Mouse (Mus musculus): Measurements from ENCODE around the gene Atp2c1. TPM values are rescaled to one million over a fixed set of nuclear protein-coding genes. Genes with fewer than 3 reads are reported as not detected.

Gene Atp2c1
- polyA plus RNA-seq, 1 experiment: 22.5 TPM

DNA sequence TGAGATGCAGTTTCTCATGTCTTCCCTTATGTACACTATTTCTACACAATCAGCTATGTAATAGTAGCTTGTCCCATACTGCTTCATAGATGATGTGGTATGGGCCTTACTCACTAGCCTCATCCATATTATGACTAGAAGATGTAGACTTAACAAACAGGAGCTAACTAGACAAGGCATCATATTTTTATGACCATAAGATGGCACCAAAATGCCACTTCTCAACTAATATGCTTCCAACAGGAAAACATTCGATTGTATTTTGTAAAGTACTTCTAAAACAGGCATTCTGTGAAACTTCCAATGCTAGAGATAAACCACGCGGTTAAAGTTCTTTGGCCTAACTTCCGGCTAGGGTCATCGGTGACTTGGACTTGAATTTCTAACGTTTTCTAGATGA is 118.6 kb downstream of the Atp2c1 start:
- TF ChIP-seq GATA1 (IDR thresholded peaks at IDR 0.05; ENCODE audit: low read length): no peak

DNA sequence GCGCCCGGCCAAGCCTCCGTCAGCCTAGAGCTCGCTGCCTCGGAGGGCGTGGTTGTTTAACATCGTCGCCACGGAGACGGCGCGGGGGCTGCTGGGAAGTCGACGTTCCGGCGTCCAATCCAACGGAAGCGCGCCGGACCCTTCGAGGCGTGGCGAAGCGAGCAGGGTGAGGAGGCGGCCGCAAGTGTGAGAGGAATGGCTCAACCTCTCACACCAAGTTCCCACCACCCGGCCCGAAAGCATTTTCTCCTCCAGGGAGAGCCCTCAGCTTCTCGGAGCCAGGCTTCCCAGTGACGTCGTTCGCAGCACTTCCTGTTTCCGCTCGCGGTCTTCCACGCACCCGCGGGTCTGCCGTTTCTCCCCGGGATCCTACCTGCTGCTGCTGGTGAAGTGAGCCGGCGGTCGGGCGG is 131.9 kb downstream of the Atp2c1 start, which contains the start of the genes Aste1 and Nek11:
Aste1 (plus strand) TSS at position 175 of the 410 bp plus-strand sequence.
Nek11 (minus strand) TSS at position 307 of the 410 bp plus-strand sequence.
- TF ChIP-seq GATA1 (IDR thresholded peaks at IDR 0.05; ENCODE audit: low read length): no peak

DNA sequence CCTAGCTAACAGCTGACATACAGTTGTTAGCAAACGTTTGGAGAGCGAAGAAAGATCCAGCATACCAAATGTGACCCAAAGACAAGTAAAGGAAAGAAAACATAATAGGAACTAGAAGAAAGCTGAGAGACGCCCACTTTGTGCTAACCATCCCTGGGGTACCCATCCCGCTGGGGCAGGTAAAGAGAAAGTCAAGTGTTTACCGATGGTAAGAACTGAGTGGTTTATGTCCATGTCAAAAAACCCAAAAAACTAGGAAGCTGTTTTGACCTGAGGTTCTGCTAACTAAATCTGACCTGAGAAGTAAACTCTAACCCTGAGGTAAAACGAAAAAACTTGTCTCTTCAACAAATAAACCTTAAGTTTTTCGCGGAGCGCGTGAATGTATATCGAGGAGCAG is 132.4 kb downstream of the Atp2c1 start:
- no peak for TF ChIP-seq GATA1 (IDR thresholded peaks at IDR 0.05; ENCODE audit: low read length)

GRCm38 (mm10) chr9:105390616-105391015 is 136.5 kb downstream of the Atp2c1 start:
- TF ChIP-seq GATA1 (IDR thresholded peaks at IDR 0.05; ENCODE audit: low read length): no peak

- no peak for TF ChIP-seq GATA1 (IDR thresholded peaks at IDR 0.05; ENCODE audit: low read length)
Observed at GRCm38 (mm10) chr9:105389289-105389688, 137.8 kb downstream of the Atp2c1 start.

DNA sequence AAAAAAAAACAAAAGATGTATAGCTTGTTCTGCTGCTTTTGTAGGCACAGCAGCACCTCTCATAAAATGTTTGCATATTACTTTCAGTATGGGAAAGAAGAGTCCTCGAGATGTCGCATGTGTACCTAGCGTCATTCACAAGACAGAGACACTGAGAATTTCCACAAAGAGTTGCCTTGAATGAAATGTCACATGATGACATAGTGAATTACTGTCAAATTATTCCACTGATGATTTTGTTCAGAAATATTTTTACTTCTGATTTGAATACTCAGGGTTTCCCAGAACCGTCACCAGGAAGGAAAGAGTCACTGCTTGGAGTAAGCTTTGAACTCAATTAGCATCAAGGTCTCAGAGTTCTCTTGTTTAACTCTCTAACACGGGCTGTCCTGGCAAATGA is 139.7 kb downstream of the Atp2c1 start:
- TF ChIP-seq GATA1 (IDR thresholded peaks at IDR 0.05; ENCODE audit: low read length): no peak

DNA sequence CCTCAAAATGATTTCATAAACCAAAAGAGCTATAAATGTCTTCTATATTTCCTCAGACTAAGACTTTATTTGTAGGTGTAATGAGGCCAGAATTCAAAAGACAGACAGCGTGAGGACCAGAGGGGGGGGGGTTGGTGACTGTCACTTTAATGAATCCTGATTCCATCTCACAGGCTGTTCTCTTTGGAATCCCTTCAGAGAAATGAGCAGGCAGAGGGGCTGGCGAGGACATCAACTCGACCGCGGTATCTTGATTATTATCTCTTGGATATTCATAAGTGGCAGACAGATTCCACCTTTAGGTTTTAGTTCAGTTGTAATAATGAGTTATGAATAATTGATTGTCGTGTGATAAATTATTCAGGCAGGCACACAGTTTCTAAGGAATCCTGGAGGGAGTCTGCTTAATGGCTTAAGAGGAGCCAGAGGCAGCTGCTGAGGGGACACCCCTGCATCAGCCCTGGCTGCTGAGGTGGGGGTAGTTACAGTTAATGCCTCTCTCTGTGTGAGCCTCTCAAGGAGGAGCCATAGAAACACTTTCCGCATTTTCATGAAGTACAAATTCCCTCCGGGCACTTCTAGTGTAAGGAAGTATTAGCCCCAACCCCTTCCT is 147.5 kb downstream of the Atp2c1 start:
- no peak for TF ChIP-seq GATA1 (IDR thresholded peaks at IDR 0.05; ENCODE audit: low read length)

DNA sequence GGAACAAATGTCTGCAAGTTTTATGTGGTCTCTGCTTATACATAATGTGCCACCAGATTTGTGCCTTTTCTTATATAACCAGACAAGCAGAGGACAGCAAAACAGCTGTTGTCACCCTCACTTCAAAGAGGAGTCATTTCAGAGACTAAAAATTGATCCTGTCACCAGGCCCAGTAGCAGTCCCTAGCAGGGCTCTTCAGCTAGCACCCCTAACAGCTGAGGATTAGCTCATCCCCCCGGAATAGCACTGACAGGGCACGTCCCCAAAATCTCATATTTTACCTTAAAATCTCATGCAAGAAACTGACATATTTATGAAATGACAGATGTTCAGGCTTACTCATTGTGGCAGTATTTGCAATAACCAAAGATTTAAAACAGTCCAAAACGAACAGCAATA is 149.5 kb downstream of the Atp2c1 start:
- TF ChIP-seq GATA1 (IDR thresholded peaks at IDR 0.05; ENCODE audit: low read length): no peak

- TF ChIP-seq GATA1 (IDR thresholded peaks at IDR 0.05; ENCODE audit: low read length): no peak
Observed at GRCm38 (mm10) chr9:105376954-105377530, 150.1 kb downstream of the Atp2c1 start.

- no peak for TF ChIP-seq GATA1 (IDR thresholded peaks at IDR 0.05; ENCODE audit: low read length)
Observed at GRCm38 (mm10) chr9:105376411-105376810, 150.7 kb downstream of the Atp2c1 start.

- TF ChIP-seq GATA1 (IDR thresholded peaks at IDR 0.05; ENCODE audit: low read length): no peak
Observed at GRCm38 (mm10) chr9:105374361-105374760, 152.8 kb downstream of the Atp2c1 start.

DNA sequence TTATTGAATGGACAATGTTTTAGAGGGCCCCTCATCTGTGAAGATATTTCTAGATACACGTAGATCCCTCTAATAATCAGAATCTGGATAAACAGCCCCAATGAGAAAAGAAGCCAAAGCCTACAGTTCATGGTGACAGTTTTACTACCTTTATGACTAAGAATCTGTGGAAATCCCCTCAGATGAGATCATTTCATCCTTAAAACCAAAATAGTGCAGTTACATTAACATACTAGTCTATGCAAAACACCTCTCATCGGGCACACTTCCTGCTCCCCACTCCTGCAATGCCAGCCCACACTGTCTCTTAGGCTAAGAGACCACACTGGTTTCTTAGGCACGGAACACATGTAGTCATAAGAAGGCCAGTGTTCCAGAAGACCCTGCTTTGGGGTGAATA is 158.5 kb downstream of the Atp2c1 start:
- no peak for TF ChIP-seq GATA1 (IDR thresholded peaks at IDR 0.05; ENCODE audit: low read length)

DNA sequence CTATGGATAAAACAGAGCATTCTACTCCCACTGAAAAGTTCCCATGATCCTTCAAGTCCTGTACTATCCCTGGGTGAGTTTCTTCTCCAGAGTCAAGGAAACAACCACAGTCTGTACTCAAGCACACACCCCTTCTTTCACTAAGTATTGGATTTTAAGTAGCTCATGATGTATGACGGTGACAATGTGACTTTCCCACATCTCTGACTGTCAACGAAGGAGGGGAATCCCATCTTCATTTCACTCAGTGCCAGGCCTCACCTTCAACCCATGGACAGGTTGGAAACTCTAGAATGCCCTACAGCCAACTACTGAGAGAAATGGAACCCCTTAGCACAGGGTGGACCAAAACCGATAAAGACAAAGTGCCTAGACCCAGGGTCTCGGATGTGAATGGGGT is 160.9 kb downstream of the Atp2c1 start:
- TF ChIP-seq GATA1 (IDR thresholded peaks at IDR 0.05; ENCODE audit: low read length): no peak

- no peak for TF ChIP-seq GATA1 (IDR thresholded peaks at IDR 0.05; ENCODE audit: low read length)
Observed at GRCm38 (mm10) chr9:105363520-105364231, 163.4 kb downstream of the Atp2c1 start.

DNA sequence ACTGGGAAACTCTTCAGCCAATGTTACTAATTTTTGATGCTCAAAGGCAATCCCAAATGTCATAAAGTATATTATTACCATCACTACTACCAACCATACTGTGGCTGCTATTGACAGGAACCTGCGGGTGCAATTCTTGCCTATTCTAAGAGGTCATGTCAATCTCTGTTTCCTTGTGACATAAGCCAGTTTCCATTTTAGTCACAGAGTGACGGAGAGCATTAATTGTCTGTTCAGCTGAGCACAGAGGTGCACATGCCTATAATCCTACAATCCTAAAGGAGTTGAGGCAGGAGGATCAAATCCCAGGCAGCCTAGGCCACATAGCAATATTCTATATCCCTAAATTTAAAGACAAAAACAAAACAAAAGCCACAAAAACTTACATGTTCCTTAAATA is 164.9 kb downstream of the Atp2c1 start:
- no peak for TF ChIP-seq GATA1 (IDR thresholded peaks at IDR 0.05; ENCODE audit: low read length)

Other genes starting within 250 kb of the Atp2c1 start
- gene Aste1, start 131.9 kb downstream of the Atp2c1 start, polyA plus RNA-seq (2012): 2.0 and 3.3 TPM in 2 replicates
- not detected in 2 replicates for gene Nek11, start 131.8 kb downstream of the Atp2c1 start, polyA plus RNA-seq (2012)
- gene Pik3r4, start 115.7 kb upstream of the Atp2c1 start, polyA plus RNA-seq (2012): 6.8 and 8.8 TPM in 2 replicates

All from G1E-ER4 (cell line).